Mouse (Mus musculus): ENCODE measurements around the gene Rxfp4. TPM values are rescaled to one million over a fixed set of nuclear protein-coding genes. Genes with fewer than 3 reads are reported as not detected.

Rxfp4 gene
- not detected for polyA plus RNA-seq (2014; fragmentation: Illumina TruSeq; extraction: RNeasy Lipid Tissue Mini Kit (QIAGEN cat#74804); ENCODE audit: insufficient read depth, low read depth, low replicate concordance)

GRCm38 (mm10) chr3:88652846-88653515 lies at the start of gene Rxfp4:
Rxfp4 (minus strand) TSS chr3:88653142.

GRCm38 (mm10) chr3:88684980-88685941 lies 32.3 kb upstream of the Rxfp4 start, which contains the start of gene Khdc4:
Khdc4 (plus strand) TSS chr3:88685803.

GRCm38 (mm10) chr3:88605666-88606065 lies 47.3 kb downstream of the Rxfp4 start, which contains the start of gene Arhgef2:
Arhgef2 (plus strand) TSS chr3:88605966.

Other genes starting within 250 kb of the Rxfp4 start
- gene Pmf1, start 242.8 kb downstream of the Rxfp4 start, polyA plus RNA-seq (2014; fragmentation: Illumina TruSeq; extraction: RNeasy Lipid Tissue Mini Kit (QIAGEN cat#74804); ENCODE audit: insufficient read depth, low read depth, low replicate concordance): 13.1 TPM
- gene Slc25a44, start 228.0 kb downstream of the Rxfp4 start, polyA plus RNA-seq (2014; fragmentation: Illumina TruSeq; extraction: RNeasy Lipid Tissue Mini Kit (QIAGEN cat#74804); ENCODE audit: insufficient read depth, low read depth, low replicate concordance): 8.3 TPM
- 21.0 TPM for gene Sema4a, start 192.0 kb downstream of the Rxfp4 start, polyA plus RNA-seq (2014; fragmentation: Illumina TruSeq; extraction: RNeasy Lipid Tissue Mini Kit (QIAGEN cat#74804); ENCODE audit: insufficient read depth, low read depth, low replicate concordance)
- gene Lmna, start 143.2 kb downstream of the Rxfp4 start, polyA plus RNA-seq (2014; fragmentation: Illumina TruSeq; extraction: RNeasy Lipid Tissue Mini Kit (QIAGEN cat#74804); ENCODE audit: insufficient read depth, low read depth, low replicate concordance): 80.0 TPM
- 0.32 TPM for gene Mex3a, start 120.7 kb downstream of the Rxfp4 start, polyA plus RNA-seq (2014; fragmentation: Illumina TruSeq; extraction: RNeasy Lipid Tissue Mini Kit (QIAGEN cat#74804); ENCODE audit: insufficient read depth, low read depth, low replicate concordance)
- gene Rab25, start 104.8 kb downstream of the Rxfp4 start, polyA plus RNA-seq (2014; fragmentation: Illumina TruSeq; extraction: RNeasy Lipid Tissue Mini Kit (QIAGEN cat#74804); ENCODE audit: insufficient read depth, low read depth, low replicate concordance): 43.8 TPM
- 142 TPM for gene Lamtor2, start 100.1 kb downstream of the Rxfp4 start, polyA plus RNA-seq (2014; fragmentation: Illumina TruSeq; extraction: RNeasy Lipid Tissue Mini Kit (QIAGEN cat#74804); ENCODE audit: insufficient read depth, low read depth, low replicate concordance)
- 20.0 TPM for gene Ubqln4, start 99.4 kb downstream of the Rxfp4 start, polyA plus RNA-seq (2014; fragmentation: Illumina TruSeq; extraction: RNeasy Lipid Tissue Mini Kit (QIAGEN cat#74804); ENCODE audit: insufficient read depth, low read depth, low replicate concordance)
- gene Ssr2, start 77.3 kb downstream of the Rxfp4 start, polyA plus RNA-seq (2014; fragmentation: Illumina TruSeq; extraction: RNeasy Lipid Tissue Mini Kit (QIAGEN cat#74804); ENCODE audit: insufficient read depth, low read depth, low replicate concordance): 196 TPM
- 52.8 TPM for gene Arhgef2, start 47.2 kb downstream of the Rxfp4 start, polyA plus RNA-seq (2014; fragmentation: Illumina TruSeq; extraction: RNeasy Lipid Tissue Mini Kit (QIAGEN cat#74804); ENCODE audit: insufficient read depth, low read depth, low replicate concordance)
- gene Khdc4, start 32.7 kb upstream of the Rxfp4 start, polyA plus RNA-seq (2014; fragmentation: Illumina TruSeq; extraction: RNeasy Lipid Tissue Mini Kit (QIAGEN cat#74804); ENCODE audit: insufficient read depth, low read depth, low replicate concordance): 17.8 TPM
- 70.5 TPM for gene Rit1, start 63.7 kb upstream of the Rxfp4 start, polyA plus RNA-seq (2014; fragmentation: Illumina TruSeq; extraction: RNeasy Lipid Tissue Mini Kit (QIAGEN cat#74804); ENCODE audit: insufficient read depth, low read depth, low replicate concordance)
- gene Syt11, start 122.0 kb upstream of the Rxfp4 start, polyA plus RNA-seq (2014; fragmentation: Illumina TruSeq; extraction: RNeasy Lipid Tissue Mini Kit (QIAGEN cat#74804); ENCODE audit: insufficient read depth, low read depth, low replicate concordance): 6.0 TPM
- gene Gon4l, start 182.1 kb upstream of the Rxfp4 start, polyA plus RNA-seq (2014; fragmentation: Illumina TruSeq; extraction: RNeasy Lipid Tissue Mini Kit (QIAGEN cat#74804); ENCODE audit: insufficient read depth, low read depth, low replicate concordance): 7.9 TPM